Mouse (Mus musculus): ENCODE data around the gene Zmiz1.

DNA sequence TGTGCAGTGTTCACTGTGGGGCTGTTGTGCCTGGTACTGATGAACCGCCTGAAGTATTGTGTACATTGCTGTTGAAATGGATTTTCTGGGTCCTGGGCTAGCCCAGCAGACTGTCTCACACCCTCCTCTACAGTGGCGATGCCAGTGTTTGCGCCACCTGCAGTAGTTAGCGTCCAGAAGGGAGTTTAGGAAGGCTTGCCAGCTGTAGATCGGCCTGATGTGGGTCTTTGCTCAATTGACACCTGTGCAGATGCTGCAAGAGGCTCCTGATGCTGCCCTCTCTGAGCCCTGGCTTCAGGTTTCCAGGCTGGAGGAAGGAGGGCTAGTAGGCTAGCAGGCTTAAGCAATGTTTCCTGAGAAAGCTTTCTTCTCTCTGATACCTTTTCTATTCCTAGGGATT, 42.5 kb downstream of the Zmiz1 start:
- TF ChIP-seq CTCF (IDR thresholded peaks at IDR 0.05; ENCODE audit: insufficient read depth, low read length) (no peak), POLR2A (IDR thresholded peaks at IDR 0.05; ENCODE audit: borderline replicate concordance, extremely low read depth, low read depth, low read length) (no peak)
